Mouse (Mus musculus) kidney, postnatal 4 days (tissue): Measurements from ENCODE around the gene Katnal1.

Experiments used
- DNase-seq, 2 experiments: peaks; one replicate each; pipeline ENCODE4 v3.0.0; 2021; ENCODE audit warnings: mixed read lengths in 2 of 2

Katnal1 gene

GRCm38 (mm10) chr5:148924586-148924985 lies 4.5 kb downstream of the Katnal1 start:
- peak in 1 of 2 experiments; percentile 33 for DNase-seq

GRCm38 (mm10) chr5:148924051-148924450 lies 5.1 kb downstream of the Katnal1 start:
- no peak for DNase-seq

- peak in 1 of 2 experiments; percentile 37 for DNase-seq
These were observed 5.7 kb downstream of the Katnal1 start for GRCm38 (mm10) chr5:148923408-148923807.

GRCm38 (mm10) chr5:148922773-148923172 lies 6.3 kb downstream of the Katnal1 start:
- no peak for DNase-seq

- no peak for DNase-seq
These were observed 11.1 kb downstream of the Katnal1 start for GRCm38 (mm10) chr5:148918049-148918448.

GRCm38 (mm10) chr5:148916775-148917174 lies 12.3 kb downstream of the Katnal1 start:
- DNase-seq: no peak

- DNase-seq: no peak
These were observed 16.9 kb downstream of the Katnal1 start for GRCm38 (mm10) chr5:148912262-148912661.

- no peak for DNase-seq
These were observed 19.1 kb downstream of the Katnal1 start for GRCm38 (mm10) chr5:148910066-148910465.

- DNase-seq: peak; percentile 47 to 73
These were observed 19.7 kb downstream of the Katnal1 start for GRCm38 (mm10) chr5:148909402-148909801.

GRCm38 (mm10) chr5:148909057-148909395 lies 20.1 kb downstream of the Katnal1 start:
- DNase-seq: peak; percentile 39 to 60

GRCm38 (mm10) chr5:148908191-148909056 lies 20.7 kb downstream of the Katnal1 start:
- DNase-seq: no peak

GRCm38 (mm10) chr5:148906305-148906704 lies 22.8 kb downstream of the Katnal1 start:
- DNase-seq: no peak

GRCm38 (mm10) chr5:148904846-148905245 lies 24.3 kb downstream of the Katnal1 start:
- peak; percentile 67 to 72 for DNase-seq

GRCm38 (mm10) chr5:148899361-148899760 lies 29.8 kb downstream of the Katnal1 start:
- peak in 1 of 2 experiments; percentile 22 for DNase-seq

GRCm38 (mm10) chr5:148897941-148898417 lies 31.1 kb downstream of the Katnal1 start:
- peak; percentile 38 to 52 for DNase-seq

GRCm38 (mm10) chr5:148897069-148897702 lies 31.9 kb downstream of the Katnal1 start:
- DNase-seq: peak; percentile 36 to 56

GRCm38 (mm10) chr5:148896515-148896914 lies 32.6 kb downstream of the Katnal1 start:
- no peak for DNase-seq

GRCm38 (mm10) chr5:148895833-148896232 lies 33.3 kb downstream of the Katnal1 start:
- DNase-seq: no peak

- DNase-seq: peak in 1 of 2 experiments; percentile 46
These were observed 34.1 kb downstream of the Katnal1 start for GRCm38 (mm10) chr5:148895034-148895433.

GRCm38 (mm10) chr5:148890237-148890636 lies 38.9 kb downstream of the Katnal1 start:
- DNase-seq: no peak

- no peak for DNase-seq
These were observed 41.1 kb downstream of the Katnal1 start for GRCm38 (mm10) chr5:148888032-148888431.

GRCm38 (mm10) chr5:148885821-148886609 lies 43.1 kb downstream of the Katnal1 start:
- peak; percentile 65 to 78 for DNase-seq

- DNase-seq: no peak
These were observed 45.4 kb downstream of the Katnal1 start for GRCm38 (mm10) chr5:148883671-148884070.
